Mouse (Mus musculus): ENCODE results near the gene Fbxl16. TPM values are rescaled to one million over a fixed set of nuclear protein-coding genes. Genes with fewer than 3 reads are reported as not detected.
A peak's percentile ranks its signal among the peaks of the same experiment; 100 is the strongest.

The Fbxl16 gene
- polyA plus RNA-seq, 1 experiment from 2014 or later = 35.3 TPM

GRCm38 (mm10) chr17:25830200-25830753 is 21.4 kb downstream of the Fbxl16 start:
- H3K27ac ChIP-seq (replicated peaks) = no peak overlapping the region
- no peak overlapping the region for H3K9ac ChIP-seq (replicated peaks)
- 83% methylated on average over 4 of the region's 4 CpGs for WGBS
- peak overlapping the region; percentile 79 for H3K4me2 ChIP-seq (replicated peaks)
- peaks cover 32% of the 10 kb centered on the region for H3K36me3 ChIP-seq
- peaks cover 79% of the 10 kb centered on the region for H3K4me1 ChIP-seq
- no peaks in the 10 kb centered on the region for H3K9me3 ChIP-seq
- no peaks in the 10 kb centered on the region for H3K27me3 ChIP-seq
- peak overlapping the region; percentile 60 for H3K4me3 ChIP-seq
- no peak for ATAC-seq (replicated peaks)

GRCm38 (mm10) chr17:25830806-25831431 is 22.0 kb downstream of the Fbxl16 start:
- Histone ChIP-seq H3K9me3 (no peaks in the 10 kb centered on the region), H3K9ac (replicated peaks) (0 out of 2 replicates have a peak overlapping the region, but pooled peaks have one; percentile 68), H3K4me3 (peak overlapping the region; percentile 55), H3K4me2 (replicated peaks) (peak overlapping the region; percentile 87), H3K36me3 (peaks cover 32% of the 10 kb centered on the region), H3K27ac (replicated peaks) (no peak overlapping the region), H3K4me1 (peaks cover 81% of the 10 kb centered on the region), H3K27me3 (no peaks in the 10 kb centered on the region)
- ATAC-seq (replicated peaks) = no peak
- 85% methylated on average over 14 of the region's 14 CpGs for WGBS

GRCm38 (mm10) chr17:25831451-25832281 is 22.8 kb downstream of the Fbxl16 start:
- WGBS = 59% methylated on average over 21 of the region's 21 CpGs
- Histone ChIP-seq H3K27ac (replicated peaks) (peak overlapping the region; percentile 93), H3K4me1 (peaks cover 83% of the 10 kb centered on the region), H3K27me3 (no peaks in the 10 kb centered on the region), H3K4me3 (peak overlapping the region; percentile 55), H3K36me3 (peaks cover 27% of the 10 kb centered on the region), H3K9ac (replicated peaks) (peak overlapping the region; percentile 68), H3K9me3 (no peaks in the 10 kb centered on the region), H3K4me2 (replicated peaks) (peak overlapping the region; percentile 87)
- no peak for ATAC-seq (replicated peaks)

GRCm38 (mm10) chr17:25832436-25833290 is 23.8 kb downstream of the Fbxl16 start:
- H3K9ac ChIP-seq (replicated peaks) = peak overlapping the region; percentile 68
- WGBS = 0% methylated on average over 75 of the region's 77 CpGs

GRCm38 (mm10) chr17:25833291-25833663 is 24.4 kb downstream of the Fbxl16 start, which contains the start of gene Stub1:
Gene Stub1 (minus strand): TSS chr17:25833404.
- Histone ChIP-seq H3K4me2 (replicated peaks) (peak within 1 kb of the TSS; percentile 87), H3K27ac (replicated peaks) (peak within 1 kb of the TSS; percentile 93), H3K4me1 (peaks cover 84% of the 10 kb centered on the region), H3K36me3 (peaks cover 20% of the 10 kb centered on the region), H3K4me3 (peak within 1 kb of the TSS; percentile 55), H3K9ac (replicated peaks) (peak within 1 kb of the TSS; percentile 68), H3K27me3 (no peaks in the 10 kb centered on the region), H3K9me3 (no peaks in the 10 kb centered on the region)
- ATAC-seq (replicated peaks) = no peak; the same call in 1 of the 2 replicates
- under 1% methylated on average over 24 of the region's 24 CpGs for WGBS

More at GRCm38 (mm10) chr17:25832436-25833290, 23.8 kb downstream of the Fbxl16 start:
- peak overlapping the region; percentile 93 for H3K27ac ChIP-seq (replicated peaks)
- peaks cover 84% of the 10 kb centered on the region for H3K4me1 ChIP-seq
- no peaks in the 10 kb centered on the region for H3K27me3 ChIP-seq
- no peaks in the 10 kb centered on the region for H3K9me3 ChIP-seq
- H3K4me3 ChIP-seq = peak overlapping the region; percentile 55
- peak; percentile 90 for ATAC-seq (replicated peaks)
- peaks cover 22% of the 10 kb centered on the region for H3K36me3 ChIP-seq
- peak overlapping the region; percentile 87 for H3K4me2 ChIP-seq (replicated peaks)

GRCm38 (mm10) chr17:25833961-25834594 is 25.2 kb downstream of the Fbxl16 start:
- Histone ChIP-seq H3K4me3 (peak overlapping the region; percentile 55), H3K36me3 (peaks cover 25% of the 10 kb centered on the region), H3K4me1 (peaks cover 81% of the 10 kb centered on the region), H3K4me2 (replicated peaks) (peak overlapping the region; percentile 87), H3K27ac (replicated peaks) (peak overlapping the region; percentile 93), H3K9me3 (no peaks in the 10 kb centered on the region), H3K9ac (replicated peaks) (peak overlapping the region; percentile 68), H3K27me3 (no peaks in the 10 kb centered on the region)
- ATAC-seq (replicated peaks) = no peak
- 53% methylated on average over 6 of the region's 6 CpGs for WGBS

GRCm38 (mm10) chr17:25834595-25835222 is 25.8 kb downstream of the Fbxl16 start:
- Histone ChIP-seq H3K4me1 (peaks cover 78% of the 10 kb centered on the region), H3K9me3 (no peaks in the 10 kb centered on the region), H3K4me3 (peak overlapping the region; percentile 55), H3K9ac (replicated peaks) (peak overlapping the region; percentile 68; the same call in 1 of the 2 replicates), H3K27me3 (no peaks in the 10 kb centered on the region), H3K4me2 (replicated peaks) (peak overlapping the region; percentile 87), H3K27ac (replicated peaks) (no peak overlapping the region), H3K36me3 (peaks cover 31% of the 10 kb centered on the region)
- ATAC-seq (replicated peaks) = no peak
- 88% methylated on average over 12 of the region's 12 CpGs for WGBS

- Histone ChIP-seq H3K36me3 (peaks cover 30% of the 10 kb centered on the region), H3K27ac (replicated peaks) (no peak overlapping the region), H3K4me1 (peaks cover 72% of the 10 kb centered on the region), H3K4me2 (replicated peaks) (no peak overlapping the region), H3K9ac (replicated peaks) (no peak overlapping the region), H3K27me3 (no peaks in the 10 kb centered on the region), H3K9me3 (no peaks in the 10 kb centered on the region), H3K4me3 (peak overlapping the region; percentile 55; the same call in 1 of the 2 replicates)
- ATAC-seq (replicated peaks) = no peak
- 95% methylated on average over 7 of the region's 7 CpGs for WGBS
These were observed 26.4 kb downstream of the Fbxl16 start for GRCm38 (mm10) chr17:25835301-25835700.

- H3K36me3 ChIP-seq = peaks cover 30% of the 10 kb centered on the region
- no peak overlapping the region for H3K9ac ChIP-seq (replicated peaks)
- no peaks in the 10 kb centered on the region for H3K9me3 ChIP-seq
- H3K4me2 ChIP-seq (replicated peaks) = peak overlapping the region; percentile 81
- no peaks in the 10 kb centered on the region for H3K27me3 ChIP-seq
- peaks cover 67% of the 10 kb centered on the region for H3K4me1 ChIP-seq
- WGBS = 94% methylated on average over 16 of the region's 16 CpGs
- peak overlapping the region; percentile 51; the same call in 1 of the 2 replicates for H3K4me3 ChIP-seq
- peak overlapping the region; percentile 80; the same call in 1 of the 2 replicates for H3K27ac ChIP-seq (replicated peaks)
- no peak for ATAC-seq (replicated peaks)
These were observed 26.9 kb downstream of the Fbxl16 start for GRCm38 (mm10) chr17:25835816-25836215.

GRCm38 (mm10) chr17:25836397-25837075 is 27.7 kb downstream of the Fbxl16 start:
- 21% methylated on average over 23 of the region's 23 CpGs for WGBS
- H3K4me3 ChIP-seq = peak overlapping the region; percentile 51
- ATAC-seq (replicated peaks) = no peak
- no peaks in the 10 kb centered on the region for H3K27me3 ChIP-seq
- peaks cover 30% of the 10 kb centered on the region for H3K36me3 ChIP-seq
- H3K9me3 ChIP-seq = no peaks in the 10 kb centered on the region
- peaks cover 59% of the 10 kb centered on the region for H3K4me1 ChIP-seq
- H3K9ac ChIP-seq (replicated peaks) = peak overlapping the region; percentile 75
- peak overlapping the region; percentile 81 for H3K4me2 ChIP-seq (replicated peaks)
- peak overlapping the region; percentile 80 for H3K27ac ChIP-seq (replicated peaks)

All from forebrain, embryonic 15.5 days (tissue).